Mouse (Mus musculus): ENCODE measurements around the gene Cux2. TPM values are rescaled to one million over a fixed set of nuclear protein-coding genes. Genes with fewer than 3 reads are reported as not detected.

The Cux2 gene
- total and polyA plus RNA-seq, 3 experiments, result 1.4 to 3.5 TPM; not detected in 1

GRCm38 (mm10) chr5:121843138-121843905 lies 206.6 kb downstream of the Cux2 start (continued):
- TF ChIP-seq CHD1 (IDR thresholded peaks at IDR 0.05; ENCODE audit: low read depth, low read length) (no peak), TCF12 (IDR thresholded peaks at IDR 0.05; ENCODE audit: low read depth, low read length) (no peak), ELF1 (IDR thresholded peaks at IDR 0.05; ENCODE audit: low read depth, low read length) (no peak), GATA1 (IDR thresholded peaks at IDR 0.05; ENCODE audit: low read depth, low read length) (no peak), EP300 (IDR thresholded peaks at IDR 0.05; ENCODE audit: low read depth in 1 of 2, low read length in 2 of 2) (0 out of 4 replicates have a peak, but pooled peaks of 1 of the 2 experiments have one; percentile 19), E2F4 (IDR thresholded peaks at IDR 0.05; ENCODE audit: borderline replicate concordance, low read depth, low read length) (no peak), BHLHE40 (IDR thresholded peaks at IDR 0.05; ENCODE audit: borderline replicate concordance, low read depth, low read length) (peak; percentile 79), KAT2A (conservative IDR thresholded peaks at IDR 0.05; ENCODE audit: low read depth, low read length) (no peak), GABPA (IDR thresholded peaks at IDR 0.05; ENCODE audit: low read depth, low read length) (no peak), NELFE (IDR thresholded peaks at IDR 0.05; ENCODE audit: low read depth, low read length) (no peak; the same call in 1 of the 2 replicates), CTCF (IDR thresholded peaks at IDR 0.05 in 2 of 3, conservative IDR thresholded peaks at IDR 0.05 in 1 of 3; ENCODE audit: control insufficient read depth in 1 of 3, insufficient read depth in 1 of 3, low read depth in 2 of 3, low read length in 3 of 3, poor library complexity in 1 of 3, severe bottlenecking in 1 of 3) (no peak), SMC3 (IDR thresholded peaks at IDR 0.05; ENCODE audit: low read depth, low read length) (no peak), MEF2A (IDR thresholded peaks at IDR 0.05; ENCODE audit: extremely low read depth, insufficient replicate concordance, low read depth, low read length, poor library complexity, severe bottlenecking) (no peak), TAL1 (IDR thresholded peaks at IDR 0.05; ENCODE audit: low read length) (0 out of 2 replicates have a peak, but pooled peaks have one; percentile 12), TBP (IDR thresholded peaks at IDR 0.05; ENCODE audit: low read depth, low read length) (no peak; the same call in 1 of the 2 replicates), USF1 (IDR thresholded peaks at IDR 0.05; ENCODE audit: low read depth, low read length) (peak; percentile 8; the same call in 1 of the 2 replicates)

- DNase-seq (ENCODE audit: low read depth, low spot score), result peak; percentile 85
- Histone ChIP-seq H3K27me3 (ENCODE audit: control insufficient read depth in 1 of 2, insufficient read depth in 2 of 2, low read length in 2 of 2) (no peaks in the 10 kb centered on the region), H3K9ac (ENCODE audit: control insufficient read depth, low read depth, low read length, poor library complexity, severe bottlenecking) (peak overlapping the region; percentile 81), H3K36me3 (ENCODE audit: control insufficient read depth in 1 of 2, insufficient read depth in 2 of 2, low read length in 2 of 2) (peaks cover 0 to 3% of the 10 kb centered on the region in 2 experiments; a peak in 1 of 4 replicates), H3K4me3 (ENCODE audit: control insufficient read depth in 1 of 2, insufficient read depth in 1 of 2, low read depth in 2 of 2, low read length in 2 of 2) (peak overlapping the region; percentile 63 to 83), H3K4me1 (ENCODE audit: control insufficient read depth in 1 of 2, insufficient read depth in 2 of 2, low read length in 2 of 2) (peaks cover 0 to 19% of the 10 kb centered on the region in 2 experiments; a peak in 2 of 4 replicates), H3K9me3 (replicated peaks; ENCODE audit: insufficient read depth, low read length) (no peaks in the 10 kb centered on the region), H3K27ac (ENCODE audit: control insufficient read depth, low read depth, low read length) (no peak overlapping the region), H3K79me2 (ENCODE audit: control insufficient read depth, insufficient read depth, low read length, poor library complexity) (no peaks in the 10 kb centered on the region; the same call in 1 of the 2 replicates)
- no peak; the same call in 1 of the 2 replicates for TF ChIP-seq ETS1 (IDR thresholded peaks at IDR 0.05; ENCODE audit: low read depth, low read length)
- no peak for TF ChIP-seq POLR2AphosphoS2 (IDR thresholded peaks at IDR 0.05; ENCODE audit: low read length)
- TF ChIP-seq MXI1 (IDR thresholded peaks at IDR 0.05; ENCODE audit: low read depth, low read length), result peak; percentile 63; the same call in 1 of the 2 replicates
- TF ChIP-seq SIN3A (IDR thresholded peaks at IDR 0.05; ENCODE audit: low read length), result peak; percentile 61
- TF ChIP-seq E2F4 (IDR thresholded peaks at IDR 0.05; ENCODE audit: borderline replicate concordance, low read depth, low read length), result no peak
- peak; percentile 72 for TF ChIP-seq RAD21 (IDR thresholded peaks at IDR 0.05; ENCODE audit: low read depth, low read length)
- TF ChIP-seq MAX (IDR thresholded peaks at IDR 0.05; ENCODE audit: low read length), result peak; percentile 64
- TF ChIP-seq USF2 (IDR thresholded peaks at IDR 0.05; ENCODE audit: borderline replicate concordance in 1 of 2, insufficient read depth in 1 of 2, low read depth in 1 of 2, low read length in 2 of 2), result no peak
- TF ChIP-seq POLR2A (IDR thresholded peaks at IDR 0.05; ENCODE audit: control insufficient read depth in 1 of 2, insufficient read depth in 1 of 2, low read depth in 1 of 2, low read length in 2 of 2, poor library complexity in 1 of 2), result peak; percentile 14 to 56; a peak in 1 of 4 replicates
- TF ChIP-seq SMC3 (IDR thresholded peaks at IDR 0.05; ENCODE audit: low read depth, low read length), result peak; percentile 69
- TF ChIP-seq CTCF (IDR thresholded peaks at IDR 0.05 in 2 of 3, conservative IDR thresholded peaks at IDR 0.05 in 1 of 3; ENCODE audit: control insufficient read depth in 1 of 3, insufficient read depth in 1 of 3, low read depth in 2 of 3, low read length in 3 of 3, poor library complexity in 1 of 3, severe bottlenecking in 1 of 3), result peak; percentile 84 to 99 (median 94)
- TF ChIP-seq MYB (IDR thresholded peaks at IDR 0.05; ENCODE audit: low read depth, low read length), result no peak
- TF ChIP-seq GABPA (IDR thresholded peaks at IDR 0.05; ENCODE audit: low read depth, low read length), result no peak
- TF ChIP-seq HCFC1 (IDR thresholded peaks at IDR 0.05; ENCODE audit: low read depth, low read length), result peak; percentile 58; the same call in 1 of the 2 replicates
- peak; percentile 53; the same call in 1 of the 2 replicates for TF ChIP-seq NELFE (IDR thresholded peaks at IDR 0.05; ENCODE audit: low read depth, low read length)
- TF ChIP-seq ELF1 (IDR thresholded peaks at IDR 0.05; ENCODE audit: low read depth, low read length), result peak; percentile 61; the same call in 1 of the 2 replicates
- peak; percentile 62 for TF ChIP-seq ZC3H11A (IDR thresholded peaks at IDR 0.05; ENCODE audit: low read depth, low read length)
- no peak for TF ChIP-seq MYC (IDR thresholded peaks at IDR 0.05; ENCODE audit: low read depth, low read length)
- TF ChIP-seq MEF2A (IDR thresholded peaks at IDR 0.05; ENCODE audit: extremely low read depth, insufficient replicate concordance, low read depth, low read length, poor library complexity, severe bottlenecking), result no peak
These were observed 207.2 kb downstream of the Cux2 start for GRCm38 (mm10) chr5:121842665-121843118.
